Mouse (Mus musculus): ENCODE results near the gene Kcnh7. TPM values are rescaled to one million over a fixed set of nuclear protein-coding genes. Genes with fewer than 3 reads are reported as not detected.

Gene Kcnh7
- total RNA-seq, 2 experiments from 2014 or later, result 1.5 to 1.6 TPM

DNA sequence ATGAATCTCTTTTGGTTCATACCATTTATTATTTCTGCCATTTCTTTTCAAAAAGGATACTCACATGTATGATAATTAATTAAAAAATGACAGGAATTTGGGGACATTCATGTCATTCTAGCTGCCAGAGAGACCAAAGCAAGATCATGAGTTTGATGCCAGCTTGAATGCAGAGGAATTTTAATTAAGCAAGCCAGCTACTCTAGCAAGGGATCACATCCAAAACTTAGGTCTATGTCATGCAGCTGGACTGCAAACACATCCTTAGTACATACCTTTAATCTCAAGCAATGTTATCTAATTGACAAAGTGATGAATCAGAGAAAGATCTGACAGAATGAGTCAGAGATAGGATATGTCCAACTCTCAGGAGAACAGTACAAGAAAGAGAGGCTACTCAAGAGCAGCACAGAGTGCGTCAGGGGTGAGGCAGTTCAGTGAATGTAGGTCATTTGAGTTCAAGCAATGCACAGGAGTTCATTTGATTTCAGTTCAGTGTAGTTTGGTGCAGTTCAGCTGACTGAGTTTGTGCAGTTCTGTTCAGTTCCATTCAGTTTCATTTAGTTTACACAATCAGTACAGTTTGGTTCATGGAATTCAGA, 248.7 kb downstream of the Kcnh7 start:
- no peak for DNase-seq

DNA sequence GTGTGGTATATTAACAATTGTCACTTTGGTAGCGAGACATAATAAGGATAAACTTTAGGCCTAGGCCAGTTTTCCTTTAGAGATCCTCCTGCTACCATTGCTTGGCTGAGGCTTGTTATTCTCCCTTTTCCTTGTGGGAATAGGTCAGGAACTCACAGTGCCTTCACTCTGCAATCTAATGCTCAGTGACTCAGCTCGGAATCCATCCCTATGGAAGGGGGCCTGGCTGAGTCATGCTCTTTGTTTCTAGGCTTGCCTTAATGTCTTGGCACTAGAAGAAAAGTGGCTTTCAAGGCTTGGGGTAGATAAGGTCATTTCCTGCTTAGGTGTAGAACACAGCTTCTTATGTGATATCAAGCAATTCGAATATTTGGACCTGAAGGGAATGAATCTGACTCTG, 255.6 kb downstream of the Kcnh7 start:
- no peak for DNase-seq

DNA sequence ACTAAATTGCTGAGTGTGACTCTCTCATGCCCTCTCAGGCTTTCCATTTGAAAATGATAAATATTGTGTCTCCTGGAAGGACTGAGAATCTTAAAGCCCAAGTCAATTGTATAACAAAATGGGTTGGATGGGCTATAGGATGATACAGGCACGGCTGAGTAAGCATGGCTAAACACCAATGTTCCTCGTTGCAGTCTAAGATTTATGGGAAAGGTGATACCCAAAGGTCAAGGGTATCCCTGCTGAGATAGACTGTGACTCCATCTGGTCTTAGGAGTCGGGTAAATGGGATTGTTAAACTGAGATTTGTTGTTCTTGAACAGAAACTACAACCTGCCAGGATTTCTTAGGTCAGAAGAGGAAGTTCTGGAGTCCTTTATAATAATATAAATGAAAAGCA, 256.0 kb downstream of the Kcnh7 start:
- no peak for DNase-seq

DNA sequence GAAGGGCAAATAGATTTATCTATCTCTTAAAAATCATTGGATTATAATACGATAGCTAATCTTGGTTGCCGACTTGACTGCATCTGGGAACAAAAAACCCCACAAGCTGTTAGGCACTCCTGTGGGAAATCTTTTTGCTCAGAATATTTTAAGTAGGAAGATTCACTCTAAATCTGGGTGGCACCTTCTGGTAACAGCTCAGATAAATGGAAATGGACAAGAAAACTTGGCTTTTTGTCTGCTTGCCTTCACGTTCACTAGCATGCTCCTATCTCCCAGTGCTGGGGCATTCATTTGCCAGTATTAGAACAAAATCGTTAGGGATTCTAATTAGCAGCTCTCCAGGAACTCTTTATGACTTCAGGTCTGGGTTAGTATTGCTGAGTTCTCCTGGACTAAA, 260.3 kb downstream of the Kcnh7 start:
- DNase-seq, result no peak

DNA sequence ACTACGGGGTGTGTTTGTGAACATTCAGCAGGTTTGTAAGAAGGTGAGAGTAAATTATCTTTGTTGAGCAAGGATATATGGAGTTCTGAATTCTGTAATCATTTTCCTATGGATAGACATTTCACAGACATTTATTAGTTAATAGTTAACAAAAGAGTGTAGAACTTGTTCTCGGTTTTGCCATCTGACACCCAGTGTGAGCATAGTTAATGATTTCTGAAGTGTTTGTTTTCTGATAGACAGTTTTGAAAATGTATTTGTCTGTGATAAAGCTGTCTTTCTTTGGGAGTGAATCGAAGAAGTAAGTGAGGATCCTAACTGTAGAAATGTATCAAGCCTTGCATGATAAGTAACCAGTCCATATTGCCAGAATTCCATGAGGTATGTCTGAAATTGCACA, 276.4 kb downstream of the Kcnh7 start:
- no peak for DNase-seq

DNA sequence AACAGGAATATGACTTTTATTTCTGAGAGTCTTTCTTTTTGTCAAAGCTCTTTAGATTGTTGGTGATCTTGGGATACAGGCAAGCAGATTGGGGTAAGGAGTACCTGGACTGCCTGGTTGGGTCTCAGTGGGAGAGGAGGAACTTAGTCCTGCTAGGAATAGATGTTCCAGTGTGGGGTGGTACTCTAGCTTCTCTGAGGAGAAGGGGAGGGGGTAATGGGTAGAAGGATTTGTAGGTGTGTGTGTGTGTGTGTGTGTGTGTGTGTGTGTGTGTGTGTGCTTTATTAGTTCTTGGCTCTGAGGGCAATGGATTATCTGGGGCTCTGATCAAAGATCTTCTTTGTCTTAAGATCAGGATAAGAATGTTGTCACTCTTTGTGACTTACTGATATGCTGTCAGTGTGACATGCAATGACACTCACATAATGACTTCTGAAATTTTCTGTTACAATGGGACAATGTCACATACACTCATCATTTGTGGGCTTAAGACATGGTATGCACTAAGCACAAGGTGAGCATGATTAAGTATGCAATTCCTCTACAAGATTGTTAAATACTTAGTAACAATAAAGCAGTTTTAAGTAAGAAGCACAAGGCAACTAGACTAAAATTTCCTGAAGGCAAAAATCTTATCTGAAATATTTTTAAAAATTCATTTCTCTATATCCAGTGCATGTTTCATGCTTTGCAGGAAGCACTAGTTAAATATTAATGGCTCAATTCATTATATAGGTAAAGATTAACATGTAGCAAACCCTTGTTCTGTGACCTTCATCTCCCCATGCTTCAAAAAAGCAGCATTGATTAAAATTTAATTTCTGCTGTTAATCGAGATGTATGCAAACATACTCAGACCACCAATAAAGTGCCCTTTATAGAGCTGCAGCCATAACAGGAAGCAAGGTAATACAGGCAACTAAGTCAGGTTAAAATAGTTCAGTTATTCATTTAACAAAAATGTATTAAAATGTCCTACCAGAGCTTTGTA, 281.4 kb downstream of the Kcnh7 start:
- DNase-seq, result no peak

DNA sequence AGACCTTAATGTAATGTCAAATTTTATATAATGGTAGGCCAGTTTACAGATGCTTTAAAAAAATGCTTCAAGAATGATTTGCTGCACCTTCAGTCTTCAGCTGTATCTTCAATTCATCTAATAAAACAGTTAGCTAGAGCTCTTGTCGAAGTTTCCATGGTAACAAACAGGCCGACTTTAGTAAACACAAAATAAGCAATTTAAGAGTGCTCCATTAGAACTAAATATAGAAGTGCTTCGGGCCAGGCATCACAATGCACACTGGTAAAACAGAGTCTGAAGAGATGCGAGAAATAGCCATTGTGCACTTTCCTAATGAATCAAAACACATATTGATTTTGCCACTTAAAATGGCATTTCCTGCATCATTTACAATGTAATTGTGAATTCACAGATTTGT, 305.3 kb downstream of the Kcnh7 start:
- no peak for DNase-seq

DNA sequence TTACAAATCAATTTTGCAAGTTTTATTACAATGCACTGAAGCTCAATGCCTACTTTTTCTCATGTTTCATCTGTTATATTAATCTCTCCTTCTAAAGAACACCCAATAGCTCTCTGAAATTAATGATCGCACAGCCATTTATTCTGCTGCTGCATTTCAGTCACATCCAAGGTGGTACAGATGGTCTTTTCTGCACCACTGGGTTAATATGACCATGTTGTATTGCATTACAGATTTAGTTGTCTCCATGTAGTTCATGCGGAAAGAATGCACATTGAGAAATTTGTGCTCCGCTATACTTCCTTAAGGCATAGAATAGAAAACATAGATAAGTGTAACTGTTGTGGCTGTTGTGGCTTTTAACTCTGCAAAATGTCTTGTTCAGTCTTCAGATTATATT, 328.7 kb downstream of the Kcnh7 start:
- no peak for DNase-seq

DNA sequence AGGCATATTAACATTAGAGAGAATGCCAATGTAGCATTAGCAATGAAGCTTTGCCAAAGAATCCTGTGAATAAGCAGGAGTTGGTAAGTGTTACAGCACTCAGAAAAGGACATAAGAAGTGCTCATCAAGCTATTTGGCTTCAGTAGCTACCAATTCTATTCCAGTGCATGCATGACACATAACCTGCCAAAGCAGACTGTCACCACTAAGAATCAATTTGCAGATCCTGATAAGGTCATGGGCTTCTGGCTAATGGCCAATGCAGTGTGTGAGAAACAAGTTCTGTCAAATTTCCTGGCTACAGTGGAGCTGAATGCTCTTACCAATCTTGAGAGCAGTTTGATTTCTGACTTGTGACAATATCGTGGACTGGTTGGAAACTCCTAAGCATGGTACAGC, 341.5 kb downstream of the Kcnh7 start:
- DNase-seq, result no peak

DNA sequence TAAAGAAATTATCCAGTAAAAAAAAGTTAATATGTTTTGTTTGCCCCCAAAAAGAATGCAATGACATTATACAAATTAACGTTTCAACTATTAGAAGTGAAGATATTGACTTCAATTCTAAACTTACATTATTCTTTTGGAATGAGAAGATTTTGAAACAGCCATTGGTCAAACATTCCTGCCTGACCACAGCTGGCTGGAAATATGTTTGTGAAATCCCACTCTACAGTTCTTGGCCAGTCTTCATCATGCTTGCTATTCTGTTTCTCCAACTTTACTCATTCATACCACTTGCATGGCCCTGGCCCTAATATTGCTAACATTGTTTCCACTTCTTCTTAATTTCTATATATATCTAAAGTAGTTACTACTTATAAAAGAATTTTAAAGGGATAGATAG, 349.8 kb downstream of the Kcnh7 start:
- no peak for DNase-seq

DNA sequence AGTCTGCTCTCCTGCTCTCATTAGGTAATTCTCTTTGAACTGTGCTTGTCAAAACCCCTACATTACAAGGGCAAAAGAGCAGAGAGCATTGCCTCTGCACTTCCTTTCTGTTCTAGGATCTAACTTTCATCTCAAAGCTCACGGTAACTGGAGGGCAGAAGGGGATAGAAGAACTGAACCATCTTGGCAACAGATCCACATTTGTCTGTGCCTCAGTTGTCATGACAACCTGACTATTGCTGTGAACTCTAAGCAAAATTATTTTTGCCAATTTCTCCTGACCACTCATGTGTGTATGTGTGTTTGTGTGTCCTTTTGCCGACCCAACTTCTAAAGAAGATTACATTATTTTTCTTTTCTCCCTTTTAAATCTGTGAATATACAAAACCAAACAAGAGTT, 364.9 kb downstream of the Kcnh7 start:
- DNase-seq, result no peak

DNA sequence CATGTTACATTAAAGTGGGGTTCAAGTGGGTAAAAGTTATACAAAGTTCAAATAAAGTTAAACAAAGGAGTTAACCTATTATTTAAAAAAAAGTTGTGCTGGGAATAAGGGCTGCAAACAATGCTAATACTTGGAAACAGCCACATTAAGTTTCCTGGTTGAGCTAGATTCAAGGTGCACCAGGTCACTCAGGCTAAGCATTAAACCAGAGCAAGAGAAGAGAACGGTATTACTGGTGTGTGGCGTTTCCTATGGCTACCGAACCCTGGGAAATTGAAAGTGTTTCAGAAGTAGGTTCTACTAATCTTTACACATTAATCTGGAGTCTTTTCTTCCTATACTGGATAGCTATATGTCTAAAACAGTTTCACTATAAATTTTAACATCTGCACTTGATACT, 368.1 kb downstream of the Kcnh7 start:
- no peak for DNase-seq

DNA sequence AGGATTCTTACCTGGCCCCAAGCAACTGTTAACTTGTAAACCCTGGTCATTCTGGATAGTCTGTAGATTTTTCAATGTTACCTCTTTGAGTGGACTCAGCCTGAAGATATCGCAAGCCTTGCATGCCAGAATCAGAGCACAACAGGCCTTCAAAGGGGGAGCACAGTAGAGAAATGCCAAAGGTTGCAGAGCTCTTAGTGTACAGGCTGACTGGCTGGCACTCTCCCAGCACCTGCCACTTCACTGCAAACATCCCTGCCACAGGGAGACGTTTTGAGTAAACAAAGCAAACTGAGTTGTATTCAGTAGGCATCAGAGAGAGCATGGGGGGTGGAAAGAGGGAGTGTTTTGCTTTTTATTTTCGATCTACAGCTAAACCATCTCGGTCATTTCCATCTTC, 375.3 kb downstream of the Kcnh7 start:
- peak; percentile 3 for DNase-seq

DNA sequence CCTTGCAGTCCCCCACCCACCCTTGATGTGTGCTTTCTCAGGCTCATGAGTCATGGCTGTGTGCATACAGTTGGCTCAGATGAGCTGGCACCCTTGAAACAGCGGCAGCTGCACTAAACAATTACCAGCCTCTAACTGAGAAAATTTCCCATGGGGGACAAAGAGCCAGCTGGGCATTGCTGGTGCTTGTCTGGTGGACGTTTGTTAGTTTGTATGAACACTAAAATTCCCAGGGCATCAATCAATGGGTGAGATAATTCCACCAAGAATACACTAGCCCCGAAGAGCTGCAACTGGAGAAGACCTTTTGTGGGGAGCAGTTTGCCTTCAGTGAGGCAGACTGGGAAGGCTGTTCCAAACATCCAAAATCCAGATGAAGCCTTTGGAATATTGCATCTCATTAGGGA, 376.6 kb downstream of the Kcnh7 start:
- DNase-seq, result peak; percentile 3

DNA sequence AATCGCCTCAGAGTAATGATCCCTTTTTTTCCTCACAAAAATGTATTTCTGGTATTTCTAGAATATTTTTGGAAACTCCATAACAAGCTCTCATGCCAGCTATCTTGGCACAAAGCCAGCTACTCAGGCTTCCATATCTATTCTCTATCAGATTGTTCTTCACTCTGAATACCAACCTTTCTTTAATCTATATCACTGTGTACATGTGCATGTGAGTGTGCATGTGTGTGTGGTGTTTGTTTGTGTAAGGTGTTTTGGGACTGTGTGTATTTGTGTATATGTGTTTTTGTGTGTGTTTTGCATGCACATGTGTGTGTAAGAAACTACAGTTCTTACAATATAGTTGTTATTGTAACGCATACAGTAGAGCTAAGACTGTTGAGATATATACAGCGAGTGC, 377.2 kb downstream of the Kcnh7 start:
- peak; percentile 4 for DNase-seq

DNA sequence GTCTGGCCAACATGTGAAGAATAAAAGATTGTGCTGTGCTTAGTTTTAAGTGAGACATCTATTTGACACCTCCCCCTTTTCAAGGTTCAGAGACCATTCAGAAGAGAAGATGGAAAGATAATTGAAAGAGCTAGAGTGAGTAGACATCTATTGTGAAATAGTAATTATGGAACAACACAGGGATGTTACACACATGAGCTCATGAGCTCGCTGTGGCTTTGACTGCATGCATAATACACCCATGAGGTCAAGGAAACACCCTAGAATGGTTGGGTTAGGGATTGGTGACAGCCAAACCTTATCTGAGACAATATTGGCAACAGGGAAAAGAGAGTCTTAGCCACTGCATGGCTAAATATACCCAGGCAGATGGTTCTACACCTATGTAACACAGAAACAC, 380.1 kb downstream of the Kcnh7 start:
- no peak for DNase-seq

DNA sequence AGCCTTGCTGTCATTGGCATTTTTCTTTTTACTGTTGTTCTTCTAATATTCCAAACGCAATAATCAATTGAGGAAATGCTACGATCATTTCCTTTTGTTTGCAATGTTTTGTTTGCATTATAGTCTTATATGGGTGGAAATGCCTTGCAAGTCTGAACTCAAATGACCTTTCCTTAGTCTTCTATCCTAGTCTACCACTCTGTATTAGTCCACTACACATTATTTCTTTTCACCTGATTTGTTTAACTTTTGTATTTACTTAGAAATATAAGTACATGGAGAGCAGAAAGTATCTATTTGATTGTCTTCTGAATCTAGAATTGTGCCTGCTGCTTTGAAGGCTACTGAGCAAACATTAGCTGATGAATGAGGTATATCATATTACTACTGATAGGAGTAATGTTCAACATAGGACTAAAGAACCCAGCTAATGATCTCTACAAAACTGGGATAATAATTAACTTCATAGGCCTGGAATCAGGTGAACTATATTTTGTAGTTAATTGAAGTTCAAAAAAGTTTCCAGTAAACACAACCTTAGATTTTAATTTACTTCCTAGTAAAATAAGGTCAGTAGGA, 399.5 kb downstream of the Kcnh7 start:
- no peak for DNase-seq

DNA sequence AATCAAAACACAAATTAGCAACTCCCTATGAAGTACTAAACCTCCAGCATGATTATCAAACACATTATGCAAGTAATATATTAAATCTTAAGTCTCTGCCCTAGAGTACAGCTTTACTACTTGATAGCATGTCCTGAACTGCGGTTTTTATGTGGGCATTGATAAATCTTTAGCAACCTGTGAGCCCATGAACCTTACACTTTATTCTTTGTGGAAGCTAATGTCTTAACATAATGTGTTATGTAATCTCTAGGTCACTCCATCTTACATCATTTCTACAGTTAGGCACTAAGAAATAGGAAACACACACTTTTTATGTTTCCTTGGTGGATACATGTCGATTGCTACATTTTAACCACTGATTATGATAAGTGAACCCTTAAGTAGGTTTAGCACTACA, 437.8 kb downstream of the Kcnh7 start:
- no peak for DNase-seq

DNA sequence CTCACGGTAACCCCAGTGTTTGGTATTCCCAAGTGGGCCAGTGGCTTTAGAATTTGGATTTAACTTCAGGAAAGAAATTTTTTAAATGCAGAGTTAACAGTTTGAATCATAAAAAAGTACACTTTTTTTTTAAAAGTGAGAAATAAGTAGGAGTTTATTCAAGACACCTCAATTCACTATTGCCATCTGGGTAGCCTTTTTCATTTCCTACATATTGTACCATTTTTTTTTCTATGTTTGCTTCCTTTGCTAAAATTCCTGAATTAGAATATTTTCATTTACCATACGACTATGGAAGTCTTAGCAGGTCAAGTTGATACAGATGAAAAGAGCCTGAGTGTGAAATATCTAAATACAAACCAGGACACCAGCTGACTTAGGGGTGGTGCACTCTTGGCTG, 441.0 kb downstream of the Kcnh7 start:
- DNase-seq, result no peak

DNA sequence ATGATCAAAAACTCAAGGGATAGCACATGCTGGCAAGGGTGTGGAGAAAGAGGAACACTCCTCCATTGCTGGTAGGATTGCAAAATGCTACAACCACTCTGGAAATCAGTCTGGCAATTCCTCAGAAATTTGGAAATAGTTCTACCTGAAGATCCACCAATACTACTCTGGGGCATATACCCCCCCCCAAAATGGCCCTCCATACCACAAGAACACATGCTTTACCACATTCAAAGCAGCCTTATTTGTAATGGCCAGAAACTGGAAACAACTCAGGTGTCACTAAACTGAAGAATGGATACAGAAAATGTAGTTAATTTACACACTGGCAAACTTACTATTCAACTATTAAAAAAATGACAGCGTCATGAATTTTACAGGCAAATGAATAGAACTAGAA, 453.4 kb downstream of the Kcnh7 start:
- DNase-seq, result no peak

DNA sequence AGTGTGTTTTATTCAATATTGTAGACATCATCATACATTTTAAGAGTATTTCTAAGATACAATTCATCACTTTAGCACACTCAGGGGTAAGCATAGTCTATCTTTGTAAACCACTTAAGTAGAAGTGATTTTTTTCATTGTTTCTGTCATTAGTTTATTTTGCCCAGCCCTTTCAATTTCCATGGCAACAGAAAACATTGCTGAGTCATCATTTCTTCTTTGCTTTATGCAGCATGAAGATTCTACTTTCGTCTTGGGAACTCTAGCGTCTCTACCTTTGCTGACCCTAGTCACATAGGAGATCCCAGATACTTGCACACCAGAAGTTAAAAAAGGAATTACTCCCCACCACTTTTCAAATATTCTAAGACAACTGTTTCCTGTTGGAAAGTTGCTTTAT, 456.4 kb downstream of the Kcnh7 start:
- no peak for DNase-seq

DNA sequence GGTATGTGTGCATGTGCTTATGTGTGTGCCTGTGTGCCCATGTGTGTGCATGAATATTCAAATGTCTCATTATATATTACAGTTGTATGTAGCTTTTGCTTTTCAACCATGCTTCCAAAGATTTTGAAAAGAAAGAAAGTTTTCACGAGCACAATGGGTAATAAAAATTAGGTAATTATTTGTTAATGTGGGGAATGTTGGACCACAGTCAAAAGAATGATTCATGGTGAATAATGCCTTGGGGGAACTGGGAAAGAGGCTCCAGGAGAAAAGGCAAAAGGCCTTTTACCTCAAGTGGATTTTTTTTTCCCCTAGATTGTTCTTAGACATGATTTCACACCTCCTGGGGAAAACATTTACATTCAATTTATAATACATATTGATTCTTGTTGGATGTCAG, 458.1 kb downstream of the Kcnh7 start:
- DNase-seq, result no peak

DNA sequence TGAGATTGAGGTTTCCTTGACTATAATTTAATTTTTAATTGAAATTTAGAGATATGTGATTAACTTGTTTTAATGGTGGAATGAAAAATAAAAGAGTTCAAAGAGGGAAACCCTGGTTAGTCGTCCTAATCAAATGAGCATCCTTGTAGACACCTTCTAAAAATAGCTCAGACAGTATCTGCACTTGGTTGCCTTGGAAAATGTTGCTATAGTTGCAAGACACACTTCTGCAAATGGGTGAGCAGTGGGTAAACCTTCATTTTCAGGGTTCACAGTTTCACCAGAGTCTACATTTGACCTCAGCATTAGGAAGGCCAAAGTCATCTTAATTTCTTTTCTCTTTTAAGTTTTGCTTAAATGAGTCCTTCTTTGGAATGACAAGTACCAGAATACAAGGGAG, 465.7 kb downstream of the Kcnh7 start:
- no peak for DNase-seq

DNA sequence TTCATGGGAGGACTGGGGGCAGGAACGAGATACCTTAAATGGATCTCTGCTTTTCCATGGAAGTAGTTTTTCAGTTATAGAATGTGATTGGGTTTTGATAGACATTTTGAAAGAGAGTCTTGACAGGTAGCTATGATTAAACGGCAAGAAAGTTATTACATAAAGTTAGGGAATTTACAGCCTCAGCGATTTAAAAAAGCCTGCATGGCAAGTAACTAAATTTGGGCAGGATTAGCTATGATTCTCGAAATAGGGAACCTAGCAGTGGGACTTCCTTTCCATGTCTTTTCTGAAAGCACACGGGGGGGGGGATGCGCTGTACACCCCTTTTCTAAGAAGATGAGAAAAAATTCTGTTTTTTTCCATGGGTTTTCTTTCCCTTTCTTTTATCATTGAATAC, 466.8 kb downstream of the Kcnh7 start:
- no peak for DNase-seq
